Mouse (Mus musculus) left cerebral cortex, postnatal 14 days (tissue): ENCODE data around the gene Syvn1. TPM values are rescaled to one million over a fixed set of nuclear protein-coding genes. Genes with fewer than 3 reads are reported as not detected.

Experiments used
- DNase-seq, 2 experiments: peaks; one replicate each; pipeline ENCODE4 v3.0.0; 2021 to 2022; ENCODE audit warnings: low spot score in 2 of 2, mixed read lengths in 1 of 2
- intact Hi-C: fragments of 180-260 bp; cut with DNase I; formaldehyde crosslinking; loops from one replicate; pipeline ENCODE4 v1.15.1; 2025
- microRNA-seq, 2 experiments: library from miRNA; unstranded; fragments of <30 nt; microRNA quantifications; one replicate each; pipeline ENCODE4 v1.2.0; 2022
- total RNA-seq, 2 experiments: library from RNA; stranded (reverse); gene quantifications; 2 replicates each; pipeline ENCODE4 v1.2.3; 2021

Syvn1 gene
- total RNA-seq, 2 experiments from 2014 or later: 41.2 to 44.4 TPM

DNA sequence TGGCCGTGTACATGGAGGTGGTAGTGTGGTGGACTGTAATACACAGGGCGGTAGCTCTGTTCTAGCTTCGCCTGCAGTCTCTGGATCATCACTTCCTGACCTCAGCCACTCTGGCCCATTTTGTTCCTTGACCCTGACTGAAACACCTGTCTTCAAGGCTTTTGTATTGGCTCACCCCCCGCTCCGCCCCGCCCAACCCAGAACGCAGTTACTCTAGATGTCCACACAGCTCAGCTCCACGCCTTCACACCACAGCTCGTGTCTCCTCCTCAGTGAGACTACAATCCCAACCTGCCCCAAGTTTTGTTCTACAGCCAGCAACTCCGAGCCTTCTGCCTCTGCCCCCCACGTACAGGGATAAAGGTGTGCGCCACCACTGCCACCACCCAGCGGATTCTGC is 42.5 kb downstream of the Syvn1 start:
- no peak for DNase-seq
- intact Hi-C loops: loop anchor here (10.0 kb wide), 1 partner anchor 246 kb away; the partner anchor contains the start of gene Men1

- intact Hi-C loops: no loop called here
- DNase-seq: no peak
Observed at GRCm38 (mm10) chr19:6094119-6094518, 47.7 kb downstream of the Syvn1 start, which contains the start of gene AC131692.1. Gene AC131692.1 (plus strand): TSS chr19:6094419.

DNA sequence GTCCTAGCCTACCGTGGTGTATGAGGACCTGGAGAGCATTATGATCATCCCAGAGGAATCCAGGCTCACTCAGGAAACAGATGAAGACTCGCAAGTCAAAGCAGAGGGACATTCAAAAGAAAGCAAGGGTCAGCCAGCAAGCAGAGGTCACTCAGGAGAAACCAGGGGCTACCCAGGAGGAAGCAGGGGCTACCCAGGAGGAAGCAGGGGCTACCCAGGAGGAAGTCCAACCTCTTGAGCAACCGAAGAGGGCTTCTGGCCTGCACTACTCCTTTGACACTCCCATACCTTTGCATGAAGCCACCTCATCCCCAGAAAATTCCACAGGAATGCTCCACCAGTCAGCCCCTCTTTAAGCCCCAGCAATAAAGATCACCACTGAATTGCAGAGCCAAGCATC is 51.5 kb downstream of the Syvn1 start:
- intact Hi-C loops: no loop called here
- DNase-seq: no peak

GRCm38 (mm10) chr19:6101186-6101585 is 54.8 kb downstream of the Syvn1 start:
- intact Hi-C loops: no loop called here
- no peak for DNase-seq

GRCm38 (mm10) chr19:6102169-6102853 is 55.9 kb downstream of the Syvn1 start:
- intact Hi-C loops: no loop called here
- DNase-seq: no peak

Small RNA genes lying within 50 kb of the gene (microRNA-seq; reads per million reads assigned to microRNA genes)
- 2.6 to 4.0 reads per million in 2 experiments for gene Mir6988

Other genes starting within 250 kb of the Syvn1 start
- gene Frmd8, start 171.3 kb upstream of the Syvn1 start, total RNA-seq: 10 to 100 TPM; 11.1 to 12.1 TPM
- 1 to 10 TPM; 2.8 to 3.0 TPM for gene Slc25a45, start 168.8 kb upstream of the Syvn1 start, total RNA-seq
- 1 to 10 TPM; 5.6 to 5.9 TPM for gene Tigd3, start 152.4 kb upstream of the Syvn1 start, total RNA-seq
- gene Dpf2, start 133.6 kb upstream of the Syvn1 start, total RNA-seq: 10 to 100 TPM; 87.6 to 90.4 TPM
- 1 to 10 TPM; 7.1 to 8.0 TPM for gene Cdc42ep2, start 121.8 kb upstream of the Syvn1 start, total RNA-seq
- gene Pola2, start 82.4 kb upstream of the Syvn1 start, total RNA-seq: 1 to 10 TPM; 6.2 to 6.6 TPM
- gene Slc22a20, start 60.4 kb upstream of the Syvn1 start, total RNA-seq: not detected
- gene Capn1, start 30.7 kb upstream of the Syvn1 start, total RNA-seq: 10 to 100 TPM; 14.5 to 17.4 TPM
- 10 to 100 TPM; 49.8 to 54.3 TPM for gene Mrpl49, start 11.2 kb downstream of the Syvn1 start, total RNA-seq
- gene Fau, start 11.3 kb downstream of the Syvn1 start, total RNA-seq: 100 to 1,000 TPM; 597 to 658 TPM
- gene Znhit2, start 14.6 kb downstream of the Syvn1 start, total RNA-seq: 10 to 100 TPM; 39.4 to 41.7 TPM
- gene Tm7sf2, start 21.8 kb downstream of the Syvn1 start, total RNA-seq: 10 to 100 TPM; 41.3 to 46.1 TPM
- gene Vps51, start 30.7 kb downstream of the Syvn1 start, total RNA-seq: 10 to 100 TPM; 73.9 to 87.1 TPM
- not detected for gene Tmem262, start 33.5 kb downstream of the Syvn1 start, total RNA-seq
- 1 to 10 TPM in 1 of 2 experiments, under 1 TPM in 1; 0.59 to 1.3 TPM for gene Gm28374, start 35.7 kb downstream of the Syvn1 start, total RNA-seq
- gene Zfpl1, start 38.4 kb downstream of the Syvn1 start, total RNA-seq: 10 to 100 TPM; 32.8 to 35.0 TPM
- gene Cdca5, start 38.4 kb downstream of the Syvn1 start, total RNA-seq: under 1 TPM; 0.38 to 0.44 TPM
- not detected for gene AC131692.1, start 47.8 kb downstream of the Syvn1 start, total RNA-seq
- gene Naaladl1, start 59.2 kb downstream of the Syvn1 start, total RNA-seq: not detected
- 10 to 100 TPM; 23.7 to 24.7 TPM for gene Sac3d1, start 72.1 kb downstream of the Syvn1 start, total RNA-seq
- 10 to 100 TPM; 39.2 to 42.9 TPM for gene Snx15, start 81.7 kb downstream of the Syvn1 start, total RNA-seq
- under 1 TPM in 1 of 2 experiments, not detected in 1; 0.33 TPM for gene Batf2, start 94.4 kb downstream of the Syvn1 start, total RNA-seq
- gene Arl2, start 95.0 kb downstream of the Syvn1 start, total RNA-seq: 10 to 100 TPM; 61.2 to 69.7 TPM
- gene Majin, start 137.8 kb downstream of the Syvn1 start, total RNA-seq: under 1 TPM; 0.27 to 0.40 TPM
- not detected for gene Gpha2, start 179.8 kb downstream of the Syvn1 start, total RNA-seq
- 100 to 1,000 TPM; 187 to 194 TPM for gene Ppp2r5b, start 189.3 kb downstream of the Syvn1 start, total RNA-seq
- 10 to 100 TPM; 37.8 to 38.5 TPM for gene Atg2a, start 195.1 kb downstream of the Syvn1 start, total RNA-seq
- gene Ehd1, start 230.1 kb downstream of the Syvn1 start, total RNA-seq: 10 to 100 TPM; 44.2 to 51.7 TPM